Mouse (Mus musculus) left cerebral cortex, postnatal 36 days (tissue): ENCODE data around the gene Nkap. TPM values are rescaled to one million over a fixed set of nuclear protein-coding genes. Genes with fewer than 3 reads are reported as not detected.
A peak's percentile ranks its signal among the peaks of the same experiment; 100 is the strongest.
"Not testable (repeated sequence)": the region's sequence is repeated elsewhere in the genome, so short reads cannot be mapped to it uniquely, and the experiment has no call there.

ENCODE experiments used
- DNase-seq, 2 experiments: peaks; one replicate each; pipeline ENCODE4 v3.0.0; 2021 to 2022; ENCODE audit warnings: low spot score in 2 of 2, mixed read lengths in 1 of 2
- intact Hi-C: fragments of 180-260 bp; cut with DNase I; formaldehyde crosslinking; loops from one replicate; pipeline ENCODE4 v1.15.1; 2025
- total RNA-seq, 2 experiments: library from RNA; stranded (reverse); gene quantifications; 2 replicates each; pipeline ENCODE4 v1.2.3; 2021

Nkap gene
- total RNA-seq: 10 to 100 TPM; 11.3 to 14.1 TPM

- peak; percentile 62 to 72 for DNase-seq
- intact Hi-C loops: loop anchor here (2.0 kb wide), 1 partner anchor 16 kb away; the partner anchor contains the start of gene Upf3b
Measured at GRCm38 (mm10) chrX:37126671-37127358, at the start of gene Nkap. TSS of gene Nkap (plus strand) at chrX:37126795.

GRCm38 (mm10) chrX:37080345-37080744 is 46.2 kb upstream of the Nkap start:
- intact Hi-C loops, DNase-seq: not testable (repeated sequence)

- intact Hi-C loops: no loop called here
- no peak for DNase-seq
Measured at GRCm38 (mm10) chrX:37081194-37081593, 45.4 kb upstream of the Nkap start.

- peak; percentile 15 to 34 for DNase-seq
- intact Hi-C loops: no loop called here
Measured at GRCm38 (mm10) chrX:37084318-37084926, 42.2 kb upstream of the Nkap start.

GRCm38 (mm10) chrX:37084927-37085660 is 41.5 kb upstream of the Nkap start, which contains the start of gene Rpl39:
TSS of gene Rpl39 (minus strand) at chrX:37085402.
- peak; percentile 82 to 83 for DNase-seq
- intact Hi-C loops: no loop called here

- intact Hi-C loops: no loop called here
- DNase-seq: no peak
Measured at GRCm38 (mm10) chrX:37085665-37086064, 40.9 kb upstream of the Nkap start.

- DNase-seq: no peak
- intact Hi-C loops: no loop called here
Measured at GRCm38 (mm10) chrX:37088778-37089177, 37.8 kb upstream of the Nkap start.

DNA sequence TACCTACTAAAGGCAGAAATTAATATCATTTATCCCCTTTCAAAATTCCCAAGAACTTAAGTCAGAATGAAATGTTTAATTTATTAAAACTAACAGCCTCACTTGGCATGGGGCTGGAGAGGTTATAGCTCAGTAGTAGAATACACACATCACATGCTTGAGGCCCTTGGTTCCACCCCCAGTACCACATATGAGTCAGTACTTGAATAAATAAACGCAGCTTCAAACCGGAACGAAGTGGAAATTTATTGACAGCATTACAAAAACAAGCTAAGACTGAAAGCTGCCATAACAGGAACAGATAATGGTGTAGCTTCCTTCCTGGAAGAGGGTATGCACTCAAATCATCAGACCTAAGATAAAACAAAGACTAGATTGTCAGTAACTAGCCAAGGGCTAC is 35.1 kb upstream of the Nkap start:
- no peak for DNase-seq
- intact Hi-C loops: no loop called here

DNA sequence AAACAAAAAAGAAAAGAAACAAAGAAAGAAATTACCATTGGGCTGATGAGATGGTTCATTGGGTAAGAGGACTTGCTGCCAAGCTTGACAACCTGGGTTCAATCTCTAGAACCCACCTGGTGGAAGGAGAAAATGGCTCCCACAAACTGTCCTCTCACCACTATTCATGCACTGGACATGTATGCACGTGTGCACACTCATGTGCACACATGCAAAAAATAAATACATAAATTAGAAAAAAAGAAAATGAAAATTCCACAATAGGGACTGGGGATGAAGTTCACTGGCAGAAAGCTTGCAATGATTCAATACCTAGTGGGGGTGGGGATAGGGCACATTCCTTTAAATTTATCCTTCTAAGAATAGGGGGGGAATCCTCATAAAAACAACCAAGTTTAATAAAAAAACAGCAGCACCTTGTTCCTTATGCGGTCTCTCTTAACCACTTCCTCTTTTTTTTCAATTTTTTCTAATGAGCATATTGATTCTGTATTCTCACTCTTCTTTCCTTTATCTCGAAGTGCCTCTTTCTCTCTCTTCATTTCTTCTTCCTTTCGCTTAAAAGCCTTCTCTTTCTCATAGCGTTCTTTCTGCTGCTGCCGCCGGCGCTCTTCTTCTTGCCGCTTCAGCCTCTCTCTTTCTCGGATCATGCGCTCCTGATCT is 31.4 kb upstream of the Nkap start:
- intact Hi-C loops: no loop called here
- DNase-seq: no peak

DNA sequence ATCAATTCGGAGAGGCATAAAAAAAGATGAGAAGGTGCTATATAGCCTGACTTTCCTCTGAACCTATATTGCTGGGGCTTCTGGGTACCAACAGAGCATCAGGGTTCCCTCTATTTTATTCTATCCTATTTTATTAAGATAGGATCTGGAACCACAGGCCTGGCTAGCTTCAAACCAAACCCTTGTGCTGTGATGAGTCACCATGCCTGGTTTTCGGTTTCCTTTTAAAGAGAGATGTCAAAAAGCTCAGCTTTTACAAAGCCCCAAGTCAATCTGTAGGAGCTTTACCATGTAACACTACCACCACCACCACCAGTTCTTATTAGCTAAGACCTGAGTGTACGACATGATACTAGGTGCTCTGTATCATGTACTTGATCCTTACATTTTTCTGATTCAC is 27.9 kb upstream of the Nkap start:
- no peak for DNase-seq
- intact Hi-C loops: no loop called here

- no peak for DNase-seq
- intact Hi-C loops: no loop called here
Measured at GRCm38 (mm10) chrX:37103826-37104225, 22.8 kb upstream of the Nkap start.

DNA sequence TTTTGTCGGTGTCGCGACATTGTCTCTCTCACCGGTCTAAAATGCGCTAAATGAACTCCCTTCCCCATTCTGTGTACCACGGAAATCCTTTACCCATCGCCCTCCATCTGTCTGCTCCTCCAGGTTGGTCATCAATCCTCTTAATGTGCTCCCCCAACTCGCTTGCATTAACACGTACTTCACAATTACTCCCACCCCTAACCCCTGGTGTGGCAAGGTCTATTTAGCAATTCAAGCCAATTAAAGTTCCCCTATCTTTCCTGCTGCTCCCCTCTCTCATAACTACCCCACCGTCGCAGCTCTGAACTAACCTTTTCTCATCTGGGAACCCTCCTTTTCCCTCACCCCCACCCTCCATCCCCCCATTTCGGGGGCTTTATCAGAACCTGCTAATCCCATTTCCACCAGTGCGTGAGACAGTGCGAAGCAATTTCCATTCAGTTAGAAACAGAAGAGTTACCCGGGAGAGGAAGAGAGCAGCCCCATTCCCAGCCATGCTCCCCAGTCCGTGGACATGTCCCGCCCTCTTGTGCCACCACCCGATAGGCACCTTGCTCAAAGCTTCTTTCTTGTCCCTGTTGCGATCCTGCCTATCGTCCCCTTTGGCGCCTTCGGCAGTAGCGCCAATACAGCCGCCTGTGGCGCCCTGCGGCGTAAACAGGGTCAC is 16.9 kb upstream of the Nkap start:
- DNase-seq: no peak
- intact Hi-C loops: loop anchor here (2.0 kb wide), 1 partner anchor 17 kb away; the partner anchor contains the start of gene Nkap

- DNase-seq: peak; percentile 83 to 85
- intact Hi-C loops: loop anchor here (2.0 kb wide), 1 partner anchor 16 kb away; the partner anchor contains the start of gene Nkap
Measured at GRCm38 (mm10) chrX:37110193-37110880, 16.3 kb upstream of the Nkap start, which contains the start of gene Upf3b. TSS of gene Upf3b (minus strand) at chrX:37110322.

DNA sequence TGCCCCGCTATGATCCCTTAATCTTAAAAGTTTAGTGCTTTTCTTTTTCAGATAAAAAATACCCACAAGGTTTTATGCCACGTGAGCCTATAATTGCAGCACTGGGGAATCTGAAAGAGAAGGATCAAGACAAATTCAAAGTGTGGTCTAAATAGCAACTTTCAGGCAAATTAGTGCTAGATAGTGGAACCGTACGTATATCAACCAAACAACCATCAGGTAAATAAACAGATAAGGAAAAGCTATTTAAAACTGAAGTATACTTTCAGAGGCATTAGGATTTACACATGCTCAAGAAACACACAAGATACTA is 15.8 kb upstream of the Nkap start:
- intact Hi-C loops: loop anchor here (2.0 kb wide), 1 partner anchor 16 kb away; the partner anchor contains the start of gene Nkap
- DNase-seq: no peak

DNA sequence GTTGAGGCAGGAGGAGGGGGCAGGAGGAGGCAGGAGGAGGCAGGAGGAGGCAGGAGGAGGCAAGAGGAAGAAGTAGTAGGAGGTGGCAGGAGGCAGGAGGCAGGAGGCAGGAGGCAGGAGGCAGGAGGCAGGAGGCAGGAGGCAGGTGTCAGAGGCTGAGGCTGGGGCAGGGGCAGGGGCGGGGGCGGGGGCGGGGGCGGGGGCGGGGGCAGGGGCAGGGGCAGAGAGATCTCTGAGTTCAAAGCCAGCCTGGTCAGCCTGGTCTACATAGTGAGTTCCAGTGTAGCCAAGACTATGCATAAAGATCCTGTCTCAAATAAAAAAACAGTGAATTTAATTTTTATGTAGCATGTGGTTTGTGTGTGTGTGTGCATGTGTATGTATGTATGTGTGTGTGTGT is 9.5 kb upstream of the Nkap start:
- intact Hi-C loops: no loop called here
- no peak for DNase-seq

- no peak for DNase-seq
- intact Hi-C loops: no loop called here
Measured at GRCm38 (mm10) chrX:37119585-37119984, 7.0 kb upstream of the Nkap start.

DNA sequence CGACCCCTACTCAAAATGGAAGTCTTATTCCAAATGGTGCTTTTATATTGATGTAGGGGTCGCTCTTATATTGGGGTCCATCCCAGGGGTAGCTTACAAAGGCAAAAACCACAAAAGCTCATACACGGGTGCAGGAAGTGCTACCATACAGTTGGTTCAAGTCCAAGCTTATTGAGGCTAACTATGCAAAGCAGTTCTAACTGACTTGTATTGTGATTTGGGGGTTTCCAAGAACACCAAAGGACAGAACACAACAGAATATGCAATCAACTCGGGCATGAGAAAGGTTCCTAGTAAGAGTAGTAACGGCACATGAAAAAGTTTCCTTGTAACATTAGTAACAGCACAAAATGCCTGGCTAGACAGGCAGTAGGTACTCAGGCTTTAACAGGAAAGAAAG is 6.4 kb upstream of the Nkap start:
- intact Hi-C loops: no loop called here
- DNase-seq: no peak

DNA sequence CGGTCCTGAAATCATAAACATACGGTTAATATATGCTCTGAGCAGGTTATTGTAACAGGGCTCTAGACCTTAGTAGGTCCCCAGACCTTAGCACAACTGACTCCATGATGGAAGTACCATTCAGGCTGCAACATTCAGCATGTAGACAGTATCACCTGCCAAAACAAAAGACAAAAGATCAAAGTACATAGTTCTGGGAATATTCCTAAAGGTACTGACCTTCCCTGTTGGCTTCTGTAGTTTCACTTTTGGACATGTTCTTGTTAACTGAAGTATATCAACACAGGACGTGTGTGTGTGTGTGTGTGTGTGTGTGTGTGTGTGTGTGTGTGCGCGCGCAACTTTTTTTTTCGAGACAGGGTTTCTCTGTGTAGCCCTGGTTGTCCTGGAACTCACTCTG is 1.1 kb upstream of the Nkap start:
- no peak for DNase-seq
- intact Hi-C loops: no loop called here

- intact Hi-C loops: no loop called here
Measured at GRCm38 (mm10) chrX:37141732-37142131, 15.1 kb downstream of the Nkap start.

More at GRCm38 (mm10) chrX:37141732-37142131, 15.1 kb downstream of the Nkap start:
- DNase-seq: no peak
